Mouse (Mus musculus) hindbrain, embryonic 13.5 days (tissue): ENCODE data around the gene Nudt10. TPM values are rescaled to one million over a fixed set of nuclear protein-coding genes. Genes with fewer than 3 reads are reported as not detected.
"Not testable (repeated sequence)": the region's sequence is repeated elsewhere in the genome, so short reads cannot be mapped to it uniquely, and the experiment has no call there.

ENCODE experiments used
- ATAC-seq: fragments of 200-750 bp; cut with Nextera tagmentation; 2 replicates; pipeline ENCODE4 v1.8.0; 2017; ENCODE audit warnings: moderate TSS enrichment; ENCODE audit not compliant: low FRiP score
- H3K27ac ChIP-seq: fragments of 300-500 bp; sonication (generic); 2 replicates; pipeline ENCODE4 v1.5.1; 2015; ENCODE audit warnings: inconsistent platforms, mild to moderate bottlenecking, moderate library complexity
- H3K27me3 ChIP-seq: fragments of 300-500 bp; sonication (generic); 2 replicates; pipeline ENCODE4 v1.6.1; 2015; ENCODE audit warnings: mild to moderate bottlenecking, inconsistent platforms
- H3K36me3 ChIP-seq: fragments of 300-500 bp; sonication (generic); 2 replicates; pipeline ENCODE4 v1.6.1; 2015; ENCODE audit warnings: mild to moderate bottlenecking, inconsistent platforms
- H3K4me1 ChIP-seq: fragments of 300-500 bp; sonication (generic); replicated peaks from 2 replicates; pipeline ENCODE4 v1.6.1; 2015; ENCODE audit warnings: inconsistent platforms
- H3K4me2 ChIP-seq: fragments of 300-500 bp; sonication (generic); 2 replicates; pipeline ENCODE4 v1.6.1; 2015; ENCODE audit warnings: inconsistent platforms, mild to moderate bottlenecking, moderate library complexity
- H3K4me3 ChIP-seq: fragments of 300-500 bp; sonication (generic); 2 replicates; pipeline ENCODE4 v1.5.1; 2015; ENCODE audit warnings: mild to moderate bottlenecking, inconsistent platforms
- H3K9ac ChIP-seq: fragments of 300-500 bp; sonication (generic); 2 replicates; pipeline ENCODE4 v1.6.1; 2015; ENCODE audit warnings: mild to moderate bottlenecking, inconsistent platforms
- H3K9me3 ChIP-seq: fragments of 300-500 bp; sonication (generic); 2 replicates; pipeline ENCODE4 v1.6.1; 2016; ENCODE audit warnings: inconsistent platforms
- WGBS: fragments of 180-500 bp; shearing (Covaris S2); methylation state at CpG from one replicate; pipeline ENCODE4 v1.1.7; 2015; 5-methylcytosine and 5-hydroxymethylcytosine counted together
- polyA plus RNA-seq: library from polyadenylated mRNA; unstranded; fragments of >200 nt; fragmentation: Nextera tagmentation; extraction: Ambion mirVana; gene quantifications from 2 replicates; pipeline ENCODE4 v1.2.1, GENCODE M21; 2015

Nudt10 gene
- polyA plus RNA-seq = 50.1 and 53.7 TPM in 2 replicates

DNA sequence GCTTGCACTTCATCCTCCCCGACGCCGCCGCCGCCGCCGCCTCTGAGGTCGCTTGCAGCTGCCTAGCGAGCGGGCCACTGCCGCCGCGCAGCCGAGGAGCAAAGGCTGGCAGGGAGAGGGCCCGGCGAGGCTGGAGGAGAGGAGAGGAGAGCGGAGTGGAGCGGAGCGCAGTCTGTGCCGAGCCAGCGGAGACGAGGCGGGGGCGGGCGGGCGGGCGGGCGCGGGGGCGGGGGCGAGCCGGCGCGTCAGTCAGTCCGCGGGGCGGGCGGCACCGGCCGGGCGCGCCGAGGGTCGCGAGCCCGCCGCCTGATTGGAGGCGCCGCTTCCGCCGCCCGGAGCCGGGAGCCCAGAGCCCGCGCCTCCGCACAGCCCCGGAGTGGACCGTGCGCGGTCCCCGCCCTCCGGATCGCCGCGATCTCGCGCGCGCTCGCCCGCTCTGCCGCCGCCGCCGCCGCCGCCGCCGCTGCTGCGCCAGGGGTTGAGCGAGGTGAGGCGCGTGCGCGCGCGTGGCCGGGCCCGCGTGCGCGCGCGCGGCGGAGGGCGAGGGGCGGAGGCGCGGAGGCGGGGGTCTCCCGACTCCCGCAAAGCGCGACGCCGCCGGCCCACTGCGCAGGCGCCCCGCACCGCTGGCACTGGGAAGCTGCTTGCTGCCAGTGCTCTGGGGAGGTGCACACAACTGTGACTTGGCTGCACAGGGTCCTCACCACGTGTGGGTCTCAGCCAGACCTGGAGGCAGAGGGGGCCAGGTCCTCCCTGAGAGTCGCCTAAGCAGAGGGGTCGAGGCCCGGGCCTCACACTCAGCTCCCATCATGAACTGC lies at the start of gene Nudt10:
Nudt10 (minus strand) TSS at position 193 of the 818 bp plus-strand sequence.
- H3K4me3 ChIP-seq = peak within 1 kb of the TSS; percentile 44
- H3K4me2 ChIP-seq = peak within 1 kb of the TSS; percentile 58
- peak; percentile 92 for ATAC-seq
- H3K36me3 ChIP-seq, H3K27me3 ChIP-seq, H3K4me1 ChIP-seq, H3K9me3 ChIP-seq: not testable (repeated sequence)
- 8% methylated on average over 12 of the region's 116 CpGs for whole genome bisulfite sequencing
- peak within 1 kb of the TSS; percentile 86 for H3K27ac ChIP-seq
- peak within 1 kb of the TSS; percentile 60 for H3K9ac ChIP-seq

DNA sequence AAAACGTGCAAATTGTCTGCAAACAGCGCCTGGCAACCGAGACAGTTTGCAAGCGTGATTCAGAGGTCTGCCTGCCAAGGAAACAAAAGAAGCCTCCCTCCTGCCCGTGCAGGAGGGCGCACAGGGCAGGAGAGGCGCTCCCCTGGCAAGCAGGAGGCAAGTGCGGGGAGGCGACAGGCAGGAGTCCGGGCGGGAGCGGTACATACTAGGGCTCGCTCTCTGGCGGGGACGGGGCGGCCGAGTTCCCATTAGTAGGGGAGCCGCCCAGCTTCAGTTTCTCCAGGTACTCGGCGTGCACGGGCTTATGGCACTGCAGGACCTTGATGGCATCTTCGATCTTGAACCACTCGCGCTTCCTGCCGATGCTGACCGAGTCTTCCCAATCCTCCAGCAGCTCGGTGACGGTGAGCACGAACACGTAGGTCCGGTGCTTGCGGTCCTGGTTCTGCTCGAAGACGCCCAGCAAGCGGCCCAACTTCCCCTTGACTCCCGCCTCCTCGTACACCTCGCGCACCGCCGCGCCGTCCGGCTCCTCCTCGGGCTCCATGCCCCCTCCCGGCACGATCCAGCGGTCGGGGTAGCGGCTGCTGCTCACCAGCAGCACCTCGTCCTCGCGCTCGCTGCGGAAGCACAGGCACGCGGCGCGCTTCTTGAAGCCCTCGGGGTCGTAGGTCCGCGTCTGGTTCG lies 536 bp downstream of the Nudt10 start:
- peak overlapping the region; percentile 44 for H3K4me3 ChIP-seq
- H3K4me2 ChIP-seq = peak overlapping the region; percentile 58; the same call in 1 of the 2 replicates
- H3K36me3 ChIP-seq, H3K4me1 ChIP-seq, H3K9me3 ChIP-seq, H3K27me3 ChIP-seq: not testable (repeated sequence)
- H3K9ac ChIP-seq = peak overlapping the region; percentile 60
- peak; percentile 74 for ATAC-seq
- WGBS = 26% methylated on average over 25 of the region's 64 CpGs
- peak overlapping the region; percentile 86 for H3K27ac ChIP-seq

GRCm38 (mm10) chrX:6171718-6172117 lies 1.1 kb downstream of the Nudt10 start:
- Histone ChIP-seq H3K9ac (peak overlapping the region; percentile 60; the same call in 1 of the 2 replicates), H3K4me1 (peaks cover 7% of the 10 kb centered on the region; the same call in 1 of the 2 replicates), H3K27ac (peak overlapping the region; percentile 79), H3K9me3 (no peaks in the 10 kb centered on the region), H3K36me3 (no peaks in the 10 kb centered on the region), H3K27me3 (no peaks in the 10 kb centered on the region), H3K4me2 (peak overlapping the region; percentile 58), H3K4me3 (peak overlapping the region; percentile 44)
- ATAC-seq = no peak
- WGBS = 21% methylated on average over 12 of the region's 12 CpGs

Other genes with a start within 250 kb of the Nudt10 start
- gene Nudt11, start 125.6 kb downstream of the Nudt10 start, polyA plus RNA-seq = 18.1 and 19.0 TPM in 2 replicates
- 0.14 TPM in 1 of 2 replicates, not detected in the other for gene AU022751, start 89.6 kb downstream of the Nudt10 start, polyA plus RNA-seq
- gene Bmp15, start 147.7 kb upstream of the Nudt10 start, polyA plus RNA-seq = 0.06 and 0.26 TPM in 2 replicates
- gene Shroom4, start 226.8 kb upstream of the Nudt10 start, polyA plus RNA-seq = 1.4 and 2.4 TPM in 2 replicates